Mouse (Mus musculus) heart, embryonic 15.5 days (tissue): ENCODE results near the gene Tssk6. TPM values are rescaled to one million over a fixed set of nuclear protein-coding genes. Genes with fewer than 3 reads are reported as not detected.

Experiments
- ATAC-seq: fragments of 200-750 bp; cut with Nextera tagmentation; replicated peaks from 2 replicates; pipeline ENCODE4 v1.8.0; 2017; ENCODE audit warnings: low read depth, moderate TSS enrichment; ENCODE audit not compliant: insufficient number of reproducible peaks, insufficient read depth, low FRiP score
- H3K27ac ChIP-seq: fragments of 300-500 bp; sonication (generic); 2 replicates; pipeline ENCODE4 v1.5.1; 2015; ENCODE audit warnings: mild to moderate bottlenecking, inconsistent platforms
- H3K27me3 ChIP-seq: fragments of 300-500 bp; sonication (generic); 2 replicates; pipeline ENCODE4 v1.6.1; 2015; ENCODE audit warnings: inconsistent platforms
- H3K36me3 ChIP-seq: fragments of 300-500 bp; sonication (generic); 2 replicates; pipeline ENCODE4 v1.6.1; 2015; ENCODE audit warnings: mild to moderate bottlenecking, inconsistent platforms
- H3K4me1 ChIP-seq: fragments of 300-500 bp; sonication (generic); replicated peaks from 2 replicates; pipeline ENCODE4 v1.6.1; 2015; ENCODE audit warnings: inconsistent platforms
- H3K4me2 ChIP-seq: fragments of 300-500 bp; sonication (generic); 2 replicates; pipeline ENCODE4 v1.6.1; 2015; ENCODE audit warnings: inconsistent platforms, mild to moderate bottlenecking, moderate library complexity
- H3K4me3 ChIP-seq: fragments of 300-500 bp; sonication (generic); 2 replicates; pipeline ENCODE4 v1.5.1; 2015; ENCODE audit warnings: mild to moderate bottlenecking, inconsistent platforms
- H3K9ac ChIP-seq: fragments of 300-500 bp; sonication (generic); 2 replicates; pipeline ENCODE4 v1.6.1; 2015; ENCODE audit warnings: mild to moderate bottlenecking, inconsistent platforms
- H3K9me3 ChIP-seq: fragments of 300-500 bp; sonication (generic); replicated peaks from 2 replicates; pipeline ENCODE4 v1.6.1; 2016; ENCODE audit warnings: inconsistent platforms
- WGBS: fragments of 180-500 bp; shearing (Covaris S2); methylation state at CpG from one replicate; pipeline ENCODE4 v1.1.7; 2015; ENCODE audit warnings: mixed read lengths; 5-methylcytosine and 5-hydroxymethylcytosine counted together
- polyA plus RNA-seq: library from polyadenylated mRNA; unstranded; fragments of >200 nt; fragmentation: Nextera tagmentation; extraction: Ambion mirVana; gene quantifications from 2 replicates; pipeline ENCODE4 v1.2.1, GENCODE M21; 2015

Gene Tssk6
- polyA plus RNA-seq, 1 experiment from 2014 or later, result 1.5 TPM

GRCm38 (mm10) chr8:69874654-69875053 is 27.3 kb upstream of the Tssk6 start:
- Histone ChIP-seq H3K9me3 (no peaks in the 10 kb centered on the region), H3K4me3 (no peak overlapping the region), H3K4me1 (no peaks in the 10 kb centered on the region; the same call in 1 of the 2 replicates), H3K9ac (no peak overlapping the region), H3K27ac (no peak overlapping the region), H3K27me3 (peaks cover 35% of the 10 kb centered on the region), H3K4me2 (no peak overlapping the region), H3K36me3 (no peaks in the 10 kb centered on the region)
- no peak for ATAC-seq
- 71% methylated on average over 13 of the region's 13 CpGs for WGBS

- Histone ChIP-seq H3K36me3 (no peaks in the 10 kb centered on the region), H3K9ac (no peak overlapping the region), H3K27me3 (peaks cover 49% of the 10 kb centered on the region), H3K4me3 (no peak overlapping the region), H3K27ac (no peak overlapping the region), H3K9me3 (no peaks in the 10 kb centered on the region), H3K4me2 (no peak overlapping the region), H3K4me1 (peaks cover 2% of the 10 kb centered on the region)
- ATAC-seq, result no peak; the same call in 1 of the 2 replicates
- WGBS, result 41% methylated on average over 10 of the region's 10 CpGs
Observed at GRCm38 (mm10) chr8:69876097-69876496, 25.9 kb upstream of the Tssk6 start.

GRCm38 (mm10) chr8:69876967-69877366 is 25.0 kb upstream of the Tssk6 start:
- H3K27ac ChIP-seq, result no peak overlapping the region
- H3K9ac ChIP-seq, result no peak overlapping the region
- H3K4me2 ChIP-seq, result no peak overlapping the region
- 76% methylated on average over 10 of the region's 10 CpGs for WGBS
- no peak for ATAC-seq
- H3K4me1 ChIP-seq, result peaks cover 11% of the 10 kb centered on the region
- no peak overlapping the region for H3K4me3 ChIP-seq
- H3K9me3 ChIP-seq, result no peaks in the 10 kb centered on the region
- peaks cover 54% of the 10 kb centered on the region for H3K27me3 ChIP-seq
- no peaks in the 10 kb centered on the region for H3K36me3 ChIP-seq

GRCm38 (mm10) chr8:69877396-69877795 is 24.6 kb upstream of the Tssk6 start:
- Histone ChIP-seq H3K9ac (no peak overlapping the region), H3K27me3 (peaks cover 59% of the 10 kb centered on the region), H3K36me3 (no peaks in the 10 kb centered on the region), H3K4me3 (no peak overlapping the region), H3K4me2 (no peak overlapping the region), H3K4me1 (peaks cover 15% of the 10 kb centered on the region), H3K27ac (no peak overlapping the region), H3K9me3 (no peaks in the 10 kb centered on the region)
- 81% methylated on average over 4 of the region's 4 CpGs for WGBS
- no peak for ATAC-seq

- Histone ChIP-seq H3K9me3 (no peaks in the 10 kb centered on the region), H3K9ac (no peak overlapping the region), H3K4me1 (peaks cover 18% of the 10 kb centered on the region), H3K4me2 (no peak overlapping the region), H3K27me3 (peaks cover 63% of the 10 kb centered on the region), H3K36me3 (no peaks in the 10 kb centered on the region), H3K27ac (no peak overlapping the region), H3K4me3 (no peak overlapping the region)
- 56% methylated on average over 3 of the region's 3 CpGs for WGBS
- no peak for ATAC-seq
Observed at GRCm38 (mm10) chr8:69877992-69878391, 24.0 kb upstream of the Tssk6 start.

GRCm38 (mm10) chr8:69879678-69880077 is 22.3 kb upstream of the Tssk6 start:
- Histone ChIP-seq H3K4me2 (no peak overlapping the region), H3K27me3 (peaks cover 77% of the 10 kb centered on the region), H3K9me3 (no peaks in the 10 kb centered on the region), H3K36me3 (no peaks in the 10 kb centered on the region), H3K4me1 (peaks cover 18% of the 10 kb centered on the region), H3K9ac (no peak overlapping the region), H3K27ac (no peak overlapping the region), H3K4me3 (no peak overlapping the region)
- no peak for ATAC-seq
- 64% methylated on average over 8 of the region's 8 CpGs for WGBS

- peaks cover 20% of the 10 kb centered on the region for H3K4me1 ChIP-seq
- ATAC-seq, result no peak
- no peak overlapping the region for H3K27ac ChIP-seq
- H3K4me2 ChIP-seq, result peak overlapping the region; percentile 64
- H3K9ac ChIP-seq, result no peak overlapping the region
- no peaks in the 10 kb centered on the region for H3K9me3 ChIP-seq
- peaks cover 88% of the 10 kb centered on the region for H3K27me3 ChIP-seq
- peak overlapping the region; percentile 49 for H3K4me3 ChIP-seq
- no peaks in the 10 kb centered on the region for H3K36me3 ChIP-seq
- WGBS, result 12% methylated on average over 37 of the region's 37 CpGs
Observed at GRCm38 (mm10) chr8:69880841-69881240, 21.1 kb upstream of the Tssk6 start.

GRCm38 (mm10) chr8:69881261-69881865 is 20.6 kb upstream of the Tssk6 start:
- ATAC-seq, result no peak
- Histone ChIP-seq H3K4me3 (peak overlapping the region; percentile 49), H3K9ac (peak overlapping the region; percentile 48; the same call in 1 of the 2 replicates), H3K27me3 (peaks cover 93% of the 10 kb centered on the region), H3K9me3 (no peaks in the 10 kb centered on the region), H3K4me1 (peaks cover 24% of the 10 kb centered on the region), H3K27ac (no peak overlapping the region), H3K4me2 (peak overlapping the region; percentile 64), H3K36me3 (no peaks in the 10 kb centered on the region)
- WGBS, result 16% methylated on average over 79 of the region's 79 CpGs

GRCm38 (mm10) chr8:69882021-69882756 is 19.8 kb upstream of the Tssk6 start:
- Histone ChIP-seq H3K27me3 (peaks cover 97% of the 10 kb centered on the region), H3K27ac (no peak overlapping the region), H3K36me3 (no peaks in the 10 kb centered on the region), H3K4me3 (peak overlapping the region; percentile 49), H3K4me2 (peak overlapping the region; percentile 64), H3K4me1 (peaks cover 33% of the 10 kb centered on the region), H3K9ac (peak overlapping the region; percentile 48), H3K9me3 (no peaks in the 10 kb centered on the region)
- 8% methylated on average over 101 of the region's 103 CpGs for WGBS
- ATAC-seq, result no peak

- no peak for ATAC-seq
- Histone ChIP-seq H3K9ac (no peak overlapping the region), H3K4me3 (peak overlapping the region; percentile 49), H3K4me1 (peaks cover 41% of the 10 kb centered on the region), H3K27ac (no peak overlapping the region), H3K4me2 (peak overlapping the region; percentile 64; the same call in 1 of the 2 replicates), H3K27me3 (peaks cover 98% of the 10 kb centered on the region), H3K36me3 (no peaks in the 10 kb centered on the region), H3K9me3 (no peaks in the 10 kb centered on the region)
- WGBS, result 20% methylated on average over 52 of the region's 52 CpGs
Observed at GRCm38 (mm10) chr8:69882833-69883600, 19.0 kb upstream of the Tssk6 start.

- Histone ChIP-seq H3K36me3 (no peaks in the 10 kb centered on the region), H3K4me2 (no peak overlapping the region), H3K9ac (no peak overlapping the region), H3K9me3 (no peaks in the 10 kb centered on the region), H3K4me1 (peaks cover 52% of the 10 kb centered on the region), H3K27me3 (peaks cover 100% of the 10 kb centered on the region), H3K4me3 (no peak overlapping the region), H3K27ac (no peak overlapping the region)
- ATAC-seq, result no peak
- WGBS, result 59% methylated on average over 13 of the region's 13 CpGs
Observed at GRCm38 (mm10) chr8:69884141-69884540, 17.8 kb upstream of the Tssk6 start.
